Mouse (Mus musculus) bone marrow macrophage, adult 2 months (primary cell): Measurements from ENCODE around the gene Samd11.

Experiments
- CTCF ChIP-seq: IDR thresholded peaks from 2 replicates; pipeline ENCODE4 v1.5.1; 2012; ENCODE audit warnings: low read depth, mild to moderate bottlenecking, low read length, moderate library complexity
- POLR2A ChIP-seq: IDR thresholded peaks from 2 replicates; pipeline ENCODE4 v1.6.1; 2012; ENCODE audit warnings: mild to moderate bottlenecking, low read depth, low read length, borderline replicate concordance

- no peak for TF ChIP-seq CTCF
- no peak for TF ChIP-seq POLR2A
Measured at GRCm38 (mm10) chr4:156197829-156198205, 57.6 kb downstream of the Samd11 start.
